Mouse (Mus musculus): ENCODE measurements at regions not wholly inside any gene's neighbourhood (a gene's known extent, or its start where the extent isn't known, plus 50 kb on each side); places are given as distances from the start of the nearest gene placed in this dataset.

DNA sequence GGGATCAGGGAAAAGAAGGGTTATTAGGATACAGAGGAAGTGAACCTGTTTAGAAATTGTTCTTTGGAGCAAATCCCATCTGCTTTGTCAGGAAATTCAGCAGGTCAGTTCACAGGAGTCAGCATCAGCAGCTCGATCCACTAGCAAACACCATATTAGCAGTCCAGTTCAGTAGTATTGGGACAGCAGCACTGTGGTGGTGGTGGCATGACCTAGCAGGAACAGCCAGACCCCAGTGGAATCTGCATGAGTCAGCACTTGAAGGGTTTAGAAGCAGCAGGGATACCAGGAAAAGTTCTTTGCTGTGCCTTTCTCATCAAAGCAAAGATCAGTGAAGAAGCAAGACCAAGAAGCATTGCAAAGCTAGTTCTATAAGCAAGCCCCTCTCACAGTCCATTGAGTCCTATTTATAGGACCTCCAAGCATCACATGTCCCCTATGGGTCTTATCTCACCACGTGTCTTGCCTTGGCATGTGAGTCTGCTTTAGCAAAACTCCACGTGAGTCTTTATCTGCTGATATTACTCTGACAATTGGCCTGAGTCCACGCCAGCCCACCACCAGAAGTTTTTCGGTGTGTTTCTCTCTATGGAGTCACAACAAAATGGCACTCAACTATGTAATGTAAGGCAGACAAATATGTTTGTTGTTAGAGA, 129.3 kb upstream of the Gnpda2 start:
- H3K9ac ChIP-seq (ENCODE audit: control insufficient read depth, low read depth, low read length, poor library complexity, severe bottlenecking) = no peak overlapping the region
- H3K27me3 ChIP-seq (ENCODE audit: control insufficient read depth in 1 of 2, insufficient read depth in 2 of 2, low read length in 2 of 2) = no peaks in the 10 kb centered on the region
- no peaks in the 10 kb centered on the region for H3K79me2 ChIP-seq (ENCODE audit: control insufficient read depth, insufficient read depth, low read length, poor library complexity)
- no peaks in the 10 kb centered on the region for H3K4me1 ChIP-seq (ENCODE audit: control insufficient read depth in 1 of 2, insufficient read depth in 2 of 2, low read length in 2 of 2)
- no peaks in the 10 kb centered on the region for H3K36me3 ChIP-seq (ENCODE audit: control insufficient read depth in 1 of 2, insufficient read depth in 2 of 2, low read length in 2 of 2)
- no peak for DNase-seq (ENCODE audit: low read depth, low spot score)
- no peak overlapping the region for H3K27ac ChIP-seq (ENCODE audit: control insufficient read depth, low read depth, low read length)
- H3K4me3 ChIP-seq (ENCODE audit: control insufficient read depth in 1 of 2, insufficient read depth in 1 of 2, low read depth in 2 of 2, low read length in 2 of 2) = no peak overlapping the region
- TF ChIP-seq JUND (IDR thresholded peaks at IDR 0.05; ENCODE audit: low read depth, low read length) (no peak), RAD21 (IDR thresholded peaks at IDR 0.05; ENCODE audit: low read depth, low read length) (no peak), USF1 (IDR thresholded peaks at IDR 0.05; ENCODE audit: low read depth, low read length) (no peak), BHLHE40 (IDR thresholded peaks at IDR 0.05; ENCODE audit: borderline replicate concordance, low read depth, low read length) (no peak), USF2 (IDR thresholded peaks at IDR 0.05; ENCODE audit: borderline replicate concordance in 1 of 2, insufficient read depth in 1 of 2, low read depth in 1 of 2, low read length in 2 of 2) (no peak), ZMIZ1 (IDR thresholded peaks at IDR 0.05; ENCODE audit: low read depth, low read length) (no peak), EP300 (IDR thresholded peaks at IDR 0.05; ENCODE audit: low read depth in 1 of 2, low read length in 2 of 2) (no peak), CHD1 (IDR thresholded peaks at IDR 0.05; ENCODE audit: low read depth, low read length) (no peak), CHD2 (IDR thresholded peaks at IDR 0.05; ENCODE audit: low read length) (no peak), NRF1 (IDR thresholded peaks at IDR 0.05; ENCODE audit: insufficient read depth, low read depth, low read length, poor library complexity, severe bottlenecking) (no peak), MXI1 (IDR thresholded peaks at IDR 0.05; ENCODE audit: low read depth, low read length) (no peak), KAT2A (conservative IDR thresholded peaks at IDR 0.05; ENCODE audit: low read depth, low read length) (no peak), E2F4 (IDR thresholded peaks at IDR 0.05; ENCODE audit: borderline replicate concordance, low read depth, low read length) (no peak), MAFK (IDR thresholded peaks at IDR 0.05; ENCODE audit: borderline replicate concordance, low read depth, low read length) (no peak), CTCF (IDR thresholded peaks at IDR 0.05 in 2 of 3, conservative IDR thresholded peaks at IDR 0.05 in 1 of 3; ENCODE audit: control insufficient read depth in 1 of 3, insufficient read depth in 1 of 3, low read depth in 2 of 3, low read length in 3 of 3, poor library complexity in 1 of 3, severe bottlenecking in 1 of 3) (no peak), UBTF (IDR thresholded peaks at IDR 0.05; ENCODE audit: borderline replicate concordance, insufficient read depth, low read depth, low read length) (no peak), MYB (IDR thresholded peaks at IDR 0.05; ENCODE audit: low read depth, low read length) (no peak), POLR2A (IDR thresholded peaks at IDR 0.05; ENCODE audit: control insufficient read depth in 1 of 2, insufficient read depth in 1 of 2, low read depth in 1 of 2, low read length in 2 of 2, poor library complexity in 1 of 2) (no peak)
- no peaks in the 10 kb centered on the region for H3K9me3 ChIP-seq (replicated peaks; ENCODE audit: insufficient read depth, low read length)

GRCm38 (mm10) chr5:69716087-69716486, 123.9 kb upstream of the Gnpda2 start:
- H3K79me2 ChIP-seq (ENCODE audit: control insufficient read depth, insufficient read depth, low read length, poor library complexity) = no peaks in the 10 kb centered on the region
- H3K27me3 ChIP-seq (ENCODE audit: control insufficient read depth in 1 of 2, insufficient read depth in 2 of 2, low read length in 2 of 2) = no peaks in the 10 kb centered on the region
- DNase-seq (ENCODE audit: low read depth, low spot score) = no peak
- no peaks in the 10 kb centered on the region for H3K4me1 ChIP-seq (ENCODE audit: control insufficient read depth in 1 of 2, insufficient read depth in 2 of 2, low read length in 2 of 2)
- no peak overlapping the region for H3K4me3 ChIP-seq (ENCODE audit: control insufficient read depth in 1 of 2, insufficient read depth in 1 of 2, low read depth in 2 of 2, low read length in 2 of 2)
- H3K9me3 ChIP-seq (replicated peaks; ENCODE audit: insufficient read depth, low read length) = no peaks in the 10 kb centered on the region
- H3K27ac ChIP-seq (ENCODE audit: control insufficient read depth, low read depth, low read length) = no peak overlapping the region
- H3K36me3 ChIP-seq (ENCODE audit: control insufficient read depth in 1 of 2, insufficient read depth in 2 of 2, low read length in 2 of 2) = no peaks in the 10 kb centered on the region
- H3K9ac ChIP-seq (ENCODE audit: control insufficient read depth, low read depth, low read length, poor library complexity, severe bottlenecking) = no peak overlapping the region
- TF ChIP-seq MYC (IDR thresholded peaks at IDR 0.05; ENCODE audit: low read depth, low read length) = no peak
- TF ChIP-seq JUND (IDR thresholded peaks at IDR 0.05; ENCODE audit: low read depth, low read length) = no peak
- no peak for TF ChIP-seq ZMIZ1 (IDR thresholded peaks at IDR 0.05; ENCODE audit: low read depth, low read length)
- TF ChIP-seq USF1 (IDR thresholded peaks at IDR 0.05; ENCODE audit: low read depth, low read length) = no peak
- TF ChIP-seq UBTF (IDR thresholded peaks at IDR 0.05; ENCODE audit: borderline replicate concordance, insufficient read depth, low read depth, low read length) = no peak
- no peak for TF ChIP-seq CHD1 (IDR thresholded peaks at IDR 0.05; ENCODE audit: low read depth, low read length)
- TF ChIP-seq ZNF384 (IDR thresholded peaks at IDR 0.05; ENCODE audit: low read depth, low read length) = no peak
- TF ChIP-seq ETS1 (IDR thresholded peaks at IDR 0.05; ENCODE audit: low read depth, low read length) = no peak
- no peak for TF ChIP-seq MAFK (IDR thresholded peaks at IDR 0.05; ENCODE audit: borderline replicate concordance, low read depth, low read length)
- TF ChIP-seq MXI1 (IDR thresholded peaks at IDR 0.05; ENCODE audit: low read depth, low read length) = no peak
- no peak for TF ChIP-seq KAT2A (conservative IDR thresholded peaks at IDR 0.05; ENCODE audit: low read depth, low read length)
- TF ChIP-seq POLR2AphosphoS5 (IDR thresholded peaks at IDR 0.05; ENCODE audit: borderline replicate concordance, low read depth, low read length) = no peak
- no peak for TF ChIP-seq POLR2A (IDR thresholded peaks at IDR 0.05; ENCODE audit: control insufficient read depth in 1 of 2, insufficient read depth in 1 of 2, low read depth in 1 of 2, low read length in 2 of 2, poor library complexity in 1 of 2)
- TF ChIP-seq TAL1 (IDR thresholded peaks at IDR 0.05; ENCODE audit: low read length) = no peak
- no peak for TF ChIP-seq RAD21 (IDR thresholded peaks at IDR 0.05; ENCODE audit: low read depth, low read length)
- no peak for TF ChIP-seq MAX (IDR thresholded peaks at IDR 0.05; ENCODE audit: low read length)
- no peak for TF ChIP-seq TCF12 (IDR thresholded peaks at IDR 0.05; ENCODE audit: low read depth, low read length)
